Mouse (Mus musculus): ENCODE results near the gene Man2a1. TPM values are rescaled to one million over a fixed set of nuclear protein-coding genes. Genes with fewer than 3 reads are reported as not detected.
A peak's percentile ranks its signal among the peaks of the same experiment; 100 is the strongest.

Gene Man2a1
- polyA plus RNA-seq, 1 experiment from 2014 or later, result 6.1 TPM

GRCm38 (mm10) chr17:64780753-64781490, 180.4 kb downstream of the Man2a1 start:
- no peaks in the 10 kb centered on the region for H3K36me3 ChIP-seq (replicated peaks)
- H3K9me3 ChIP-seq, result no peaks in the 10 kb centered on the region
- H3K9ac ChIP-seq, result no peak overlapping the region
- no peak overlapping the region for H3K4me2 ChIP-seq
- H3K27me3 ChIP-seq (replicated peaks), result no peaks in the 10 kb centered on the region
- 84% methylated on average over 18 of the region's 18 CpGs for WGBS
- ATAC-seq (replicated peaks), result no peak
- no peak overlapping the region for H3K4me3 ChIP-seq
- no peak overlapping the region for H3K27ac ChIP-seq
- no peaks in the 10 kb centered on the region for H3K4me1 ChIP-seq

GRCm38 (mm10) chr17:64782307-64782706, 181.8 kb downstream of the Man2a1 start:
- Histone ChIP-seq H3K9ac (no peak overlapping the region), H3K9me3 (no peaks in the 10 kb centered on the region), H3K36me3 (replicated peaks) (no peaks in the 10 kb centered on the region), H3K4me3 (no peak overlapping the region), H3K27me3 (replicated peaks) (no peaks in the 10 kb centered on the region), H3K4me2 (no peak overlapping the region), H3K27ac (no peak overlapping the region), H3K4me1 (no peaks in the 10 kb centered on the region)
- WGBS, result 91% methylated on average over 3 of the region's 3 CpGs
- ATAC-seq (replicated peaks), result no peak

GRCm38 (mm10) chr17:64785961-64786360, 185.4 kb downstream of the Man2a1 start:
- Histone ChIP-seq H3K9me3 (no peaks in the 10 kb centered on the region), H3K4me3 (no peak overlapping the region), H3K27ac (no peak overlapping the region), H3K9ac (no peak overlapping the region), H3K4me1 (no peaks in the 10 kb centered on the region), H3K4me2 (no peak overlapping the region), H3K27me3 (replicated peaks) (no peaks in the 10 kb centered on the region), H3K36me3 (replicated peaks) (no peaks in the 10 kb centered on the region)
- 69% methylated on average over 1 of the region's 1 CpGs for WGBS
- no peak for ATAC-seq (replicated peaks)

GRCm38 (mm10) chr17:64788301-64788700, 187.8 kb downstream of the Man2a1 start:
- Histone ChIP-seq H3K36me3 (replicated peaks) (no peaks in the 10 kb centered on the region), H3K4me2 (no peak overlapping the region), H3K4me1 (no peaks in the 10 kb centered on the region), H3K27ac (no peak overlapping the region), H3K27me3 (replicated peaks) (no peaks in the 10 kb centered on the region), H3K4me3 (no peak overlapping the region), H3K9ac (no peak overlapping the region), H3K9me3 (no peaks in the 10 kb centered on the region)
- ATAC-seq (replicated peaks), result no peak
- WGBS, result 87% methylated on average over 13 of the region's 13 CpGs

- Histone ChIP-seq H3K4me1 (no peaks in the 10 kb centered on the region), H3K36me3 (replicated peaks) (no peaks in the 10 kb centered on the region), H3K4me3 (no peak overlapping the region), H3K9ac (no peak overlapping the region), H3K27ac (no peak overlapping the region), H3K27me3 (replicated peaks) (no peaks in the 10 kb centered on the region), H3K9me3 (no peaks in the 10 kb centered on the region), H3K4me2 (no peak overlapping the region)
- 76% methylated on average over 3 of the region's 3 CpGs for WGBS
- ATAC-seq (replicated peaks), result no peak
Measured at GRCm38 (mm10) chr17:64789175-64789574, 188.6 kb downstream of the Man2a1 start.

GRCm38 (mm10) chr17:64792076-64792475, 191.5 kb downstream of the Man2a1 start:
- Histone ChIP-seq H3K9me3 (no peaks in the 10 kb centered on the region), H3K4me2 (no peak overlapping the region), H3K4me1 (no peaks in the 10 kb centered on the region), H3K36me3 (replicated peaks) (no peaks in the 10 kb centered on the region), H3K4me3 (no peak overlapping the region), H3K27me3 (replicated peaks) (no peaks in the 10 kb centered on the region), H3K27ac (no peak overlapping the region), H3K9ac (no peak overlapping the region)
- no peak for ATAC-seq (replicated peaks)
- WGBS, result 91% methylated on average over 3 of the region's 3 CpGs

- Histone ChIP-seq H3K27me3 (replicated peaks) (no peaks in the 10 kb centered on the region), H3K9ac (no peak overlapping the region), H3K36me3 (replicated peaks) (no peaks in the 10 kb centered on the region), H3K4me1 (no peaks in the 10 kb centered on the region), H3K9me3 (no peaks in the 10 kb centered on the region), H3K4me3 (no peak overlapping the region), H3K27ac (no peak overlapping the region), H3K4me2 (no peak overlapping the region)
- no peak for ATAC-seq (replicated peaks)
- WGBS, result 84% methylated on average over 5 of the region's 5 CpGs
Measured at GRCm38 (mm10) chr17:64792623-64793022, 192.1 kb downstream of the Man2a1 start.

- Histone ChIP-seq H3K9me3 (no peaks in the 10 kb centered on the region), H3K4me1 (peaks cover 22% of the 10 kb centered on the region), H3K27me3 (replicated peaks) (no peaks in the 10 kb centered on the region), H3K27ac (no peak overlapping the region), H3K36me3 (replicated peaks) (no peaks in the 10 kb centered on the region), H3K4me2 (no peak overlapping the region), H3K4me3 (no peak overlapping the region), H3K9ac (no peak overlapping the region)
- 30% methylated on average over 11 of the region's 11 CpGs for WGBS
- ATAC-seq (replicated peaks), result peak; percentile 54; the same call in 1 of the 2 replicates
Measured at GRCm38 (mm10) chr17:64802168-64802955, 201.8 kb downstream of the Man2a1 start.

- Histone ChIP-seq H3K4me2 (no peak overlapping the region), H3K9ac (no peak overlapping the region), H3K4me3 (no peak overlapping the region), H3K27ac (no peak overlapping the region), H3K27me3 (replicated peaks) (no peaks in the 10 kb centered on the region), H3K36me3 (replicated peaks) (no peaks in the 10 kb centered on the region), H3K4me1 (peaks cover 22% of the 10 kb centered on the region), H3K9me3 (no peaks in the 10 kb centered on the region)
- WGBS, result 53% methylated on average over 7 of the region's 7 CpGs
- peak; percentile 30; the same call in 1 of the 2 replicates for ATAC-seq (replicated peaks)
Measured at GRCm38 (mm10) chr17:64802956-64803275, 202.4 kb downstream of the Man2a1 start.

Other genes with a start within 250 kb of the Man2a1 start
- not detected in 2 replicates for gene 4930583I09Rik, start 235.3 kb downstream of the Man2a1 start, polyA plus RNA-seq (2015; fragmentation: Nextera tagmentation; extraction: Ambion mirVana)